Mouse (Mus musculus): ENCODE results near the gene Slc25a19. TPM values are rescaled to one million over a fixed set of nuclear protein-coding genes. Genes with fewer than 3 reads are reported as not detected.

The Slc25a19 gene
- polyA plus RNA-seq, 1 experiment from 2014 or later, result 28.8 TPM

GRCm38 (mm10) chr11:115587984-115588383 is 40.1 kb downstream of the Slc25a19 start:
- H3K27ac ChIP-seq (replicated peaks), result no peak overlapping the region
- WGBS, result 79% methylated on average over 9 of the region's 9 CpGs
- no peak overlapping the region for H3K4me3 ChIP-seq (replicated peaks)
- peaks cover 95% of the 10 kb centered on the region for H3K36me3 ChIP-seq
- H3K4me2 ChIP-seq (replicated peaks), result no peak overlapping the region
- H3K9ac ChIP-seq, result no peak overlapping the region
- no peaks in the 10 kb centered on the region for H3K4me1 ChIP-seq
- H3K27me3 ChIP-seq, result no peaks in the 10 kb centered on the region
- no peak for ATAC-seq (ENCODE audit: insufficient number of reproducible peaks, low FRiP score, low TSS enrichment, low read depth)
- H3K9me3 ChIP-seq (replicated peaks), result no peaks in the 10 kb centered on the region

- no peak overlapping the region for H3K4me3 ChIP-seq (replicated peaks)
- no peaks in the 10 kb centered on the region for H3K27me3 ChIP-seq
- 92% methylated on average over 9 of the region's 9 CpGs for WGBS
- no peak for ATAC-seq (ENCODE audit: insufficient number of reproducible peaks, low FRiP score, low TSS enrichment, low read depth)
- no peak overlapping the region for H3K27ac ChIP-seq (replicated peaks)
- H3K4me1 ChIP-seq, result no peaks in the 10 kb centered on the region
- no peaks in the 10 kb centered on the region for H3K9me3 ChIP-seq (replicated peaks)
- no peak overlapping the region for H3K9ac ChIP-seq
- H3K4me2 ChIP-seq (replicated peaks), result no peak overlapping the region
- peaks cover 95% of the 10 kb centered on the region for H3K36me3 ChIP-seq
Measured at GRCm38 (mm10) chr11:115586403-115586802, 41.7 kb downstream of the Slc25a19 start.

- Histone ChIP-seq H3K4me3 (replicated peaks) (no peak overlapping the region), H3K4me1 (no peaks in the 10 kb centered on the region), H3K27ac (replicated peaks) (no peak overlapping the region), H3K4me2 (replicated peaks) (no peak overlapping the region), H3K36me3 (peaks cover 95% of the 10 kb centered on the region), H3K9me3 (replicated peaks) (no peaks in the 10 kb centered on the region), H3K27me3 (no peaks in the 10 kb centered on the region), H3K9ac (no peak overlapping the region)
- WGBS, result 89% methylated on average over 7 of the region's 7 CpGs
- ATAC-seq (ENCODE audit: insufficient number of reproducible peaks, low FRiP score, low TSS enrichment, low read depth), result no peak
Measured at GRCm38 (mm10) chr11:115585573-115586100, 42.5 kb downstream of the Slc25a19 start.

- H3K36me3 ChIP-seq, result peaks cover 94% of the 10 kb centered on the region
- WGBS, result 86% methylated on average over 10 of the region's 10 CpGs
- no peaks in the 10 kb centered on the region for H3K9me3 ChIP-seq (replicated peaks)
- no peak for ATAC-seq (ENCODE audit: insufficient number of reproducible peaks, low FRiP score, low TSS enrichment, low read depth)
- no peaks in the 10 kb centered on the region for H3K27me3 ChIP-seq
- no peak overlapping the region for H3K4me2 ChIP-seq (replicated peaks)
- H3K27ac ChIP-seq (replicated peaks), result no peak overlapping the region
- no peak overlapping the region for H3K4me3 ChIP-seq (replicated peaks)
- no peak overlapping the region for H3K9ac ChIP-seq
- H3K4me1 ChIP-seq, result no peaks in the 10 kb centered on the region
Measured at GRCm38 (mm10) chr11:115584376-115585073, 43.6 kb downstream of the Slc25a19 start.

GRCm38 (mm10) chr11:115582913-115583606 is 45.0 kb downstream of the Slc25a19 start:
- no peaks in the 10 kb centered on the region for H3K4me1 ChIP-seq
- H3K9me3 ChIP-seq (replicated peaks), result no peaks in the 10 kb centered on the region

GRCm38 (mm10) chr11:115579080-115579479 is 49.0 kb downstream of the Slc25a19 start:
- ATAC-seq (ENCODE audit: insufficient number of reproducible peaks, low FRiP score, low TSS enrichment, low read depth), result no peak
- Histone ChIP-seq H3K4me1 (no peaks in the 10 kb centered on the region), H3K27ac (replicated peaks) (no peak overlapping the region), H3K36me3 (peaks cover 68% of the 10 kb centered on the region), H3K4me2 (replicated peaks) (no peak overlapping the region), H3K4me3 (replicated peaks) (no peak overlapping the region), H3K27me3 (no peaks in the 10 kb centered on the region), H3K9me3 (replicated peaks) (no peaks in the 10 kb centered on the region), H3K9ac (no peak overlapping the region)

More at GRCm38 (mm10) chr11:115582913-115583606, 45.0 kb downstream of the Slc25a19 start:
- peaks cover 96% of the 10 kb centered on the region for H3K36me3 ChIP-seq
- H3K27me3 ChIP-seq, result no peaks in the 10 kb centered on the region
- no peak for ATAC-seq (ENCODE audit: insufficient number of reproducible peaks, low FRiP score, low TSS enrichment, low read depth)
- no peak overlapping the region for H3K4me3 ChIP-seq (replicated peaks)
- no peak overlapping the region for H3K9ac ChIP-seq
- 68% methylated on average over 10 of the region's 10 CpGs for WGBS
- H3K27ac ChIP-seq (replicated peaks), result no peak overlapping the region
- no peak overlapping the region for H3K4me2 ChIP-seq (replicated peaks)

- H3K9me3 ChIP-seq (replicated peaks), result no peaks in the 10 kb centered on the region
- H3K9ac ChIP-seq, result peak overlapping the region; percentile 71
- peaks cover 42% of the 10 kb centered on the region for H3K36me3 ChIP-seq
- H3K27ac ChIP-seq (replicated peaks), result no peak overlapping the region
- ATAC-seq (ENCODE audit: insufficient number of reproducible peaks, low FRiP score, low TSS enrichment, low read depth), result no peak
- H3K4me1 ChIP-seq, result peaks cover 7% of the 10 kb centered on the region
- 15% methylated on average over 7 of the region's 7 CpGs for WGBS
- peak overlapping the region; percentile 80 for H3K4me2 ChIP-seq (replicated peaks)
- H3K27me3 ChIP-seq, result no peaks in the 10 kb centered on the region
- H3K4me3 ChIP-seq (replicated peaks), result peak overlapping the region; percentile 83
Measured at GRCm38 (mm10) chr11:115564961-115565360, 63.1 kb downstream of the Slc25a19 start.

Other genes starting within 250 kb of the Slc25a19 start
- gene Cdr2l, start 246.4 kb downstream of the Slc25a19 start, polyA plus RNA-seq (2015; fragmentation: Nextera tagmentation; extraction: Ambion mirVana), result 13.7 and 13.8 TPM in 2 replicates
- 167 and 169 TPM in 2 replicates for gene Mrpl58, start 224.5 kb downstream of the Slc25a19 start, polyA plus RNA-seq (2015; fragmentation: Nextera tagmentation; extraction: Ambion mirVana)
- gene Atp5h, start 208.3 kb downstream of the Slc25a19 start, polyA plus RNA-seq (2015; fragmentation: Nextera tagmentation; extraction: Ambion mirVana), result 815 and 841 TPM in 2 replicates
- gene Kctd2, start 208.2 kb downstream of the Slc25a19 start, polyA plus RNA-seq (2015; fragmentation: Nextera tagmentation; extraction: Ambion mirVana), result 18.1 and 18.5 TPM in 2 replicates
- gene Trim80, start 187.8 kb downstream of the Slc25a19 start, polyA plus RNA-seq (2015; fragmentation: Nextera tagmentation; extraction: Ambion mirVana), result not detected in 2 replicates
- gene Slc16a5, start 165.8 kb downstream of the Slc25a19 start, polyA plus RNA-seq (2015; fragmentation: Nextera tagmentation; extraction: Ambion mirVana), result 0.22 and 0.36 TPM in 2 replicates
- gene Armc7, start 152.6 kb downstream of the Slc25a19 start, polyA plus RNA-seq (2015; fragmentation: Nextera tagmentation; extraction: Ambion mirVana), result 8.9 and 9.8 TPM in 2 replicates
- 87.5 and 88.1 TPM in 2 replicates for gene Nt5c, start 136.4 kb downstream of the Slc25a19 start, polyA plus RNA-seq (2015; fragmentation: Nextera tagmentation; extraction: Ambion mirVana)
- 523 and 542 TPM in 2 replicates for gene Jpt1, start 113.9 kb downstream of the Slc25a19 start, polyA plus RNA-seq (2015; fragmentation: Nextera tagmentation; extraction: Ambion mirVana)
- 826 and 846 TPM in 2 replicates for gene Sumo2, start 92.0 kb downstream of the Slc25a19 start, polyA plus RNA-seq (2015; fragmentation: Nextera tagmentation; extraction: Ambion mirVana)
- 144 and 156 TPM in 2 replicates for gene Nup85, start 63.9 kb downstream of the Slc25a19 start, polyA plus RNA-seq (2015; fragmentation: Nextera tagmentation; extraction: Ambion mirVana)
- gene Mrps7, start 24.4 kb downstream of the Slc25a19 start, polyA plus RNA-seq (2015; fragmentation: Nextera tagmentation; extraction: Ambion mirVana), result 82.4 and 83.4 TPM in 2 replicates
- 20.1 and 20.3 TPM in 2 replicates for gene Gga3, start 24.2 kb downstream of the Slc25a19 start, polyA plus RNA-seq (2015; fragmentation: Nextera tagmentation; extraction: Ambion mirVana)
- gene Mif4gd, start 15.3 kb downstream of the Slc25a19 start, polyA plus RNA-seq (2015; fragmentation: Nextera tagmentation; extraction: Ambion mirVana), result 29.6 and 33.3 TPM in 2 replicates
- 94.9 and 114 TPM in 2 replicates for gene Grb2, start 80.3 kb upstream of the Slc25a19 start, polyA plus RNA-seq (2015; fragmentation: Nextera tagmentation; extraction: Ambion mirVana)
- gene Tmem94, start 137.1 kb upstream of the Slc25a19 start, polyA plus RNA-seq (2015; fragmentation: Nextera tagmentation; extraction: Ambion mirVana), result 24.2 and 25.0 TPM in 2 replicates
- 19.0 TPM in 2 replicates for gene Caskin2, start 185.3 kb upstream of the Slc25a19 start, polyA plus RNA-seq (2015; fragmentation: Nextera tagmentation; extraction: Ambion mirVana)
- gene Tsen54, start 186.4 kb upstream of the Slc25a19 start, polyA plus RNA-seq (2015; fragmentation: Nextera tagmentation; extraction: Ambion mirVana), result 31.5 and 34.8 TPM in 2 replicates
- 21.8 and 22.6 TPM in 2 replicates for gene Llgl2, start 195.8 kb upstream of the Slc25a19 start, polyA plus RNA-seq (2015; fragmentation: Nextera tagmentation; extraction: Ambion mirVana)
- 0.54 and 0.57 TPM in 2 replicates for gene Myo15b, start 230.1 kb upstream of the Slc25a19 start, polyA plus RNA-seq (2015; fragmentation: Nextera tagmentation; extraction: Ambion mirVana)

All from embryonic facial prominence, embryonic 15.5 days (tissue).